Comparison of ENCODE assay signal across 12 mouse cellular contexts in genomic region chr7:63926492-63926891, GRCm38 (mm10). TPM values are rescaled to one million over a fixed set of nuclear protein-coding genes. Genes with fewer than 3 reads are reported as not detected.
DNase-seq lines count a peak whose midpoint lies in the region; ATAC-seq and TF ChIP-seq lines count a peak whose summit lies in the region.
"Had no signal": no experiment of that assay in that cellular context is flagged by ENCODE, and none has a peak within 500 bp of the region (broad histone marks: within the 10 kb centered on the region; RNA-seq: fewer than 3 reads in every experiment).

No protein-coding gene starts in this region.

- 0 out of 2 replicates have a peak overlapping the region, but pooled peaks have one; percentile 17 for H3K27ac ChIP-seq in hindbrain, embryonic 15.5 days (replicated peaks)
- H3K27ac ChIP-seq in hindbrain, embryonic 11.5 days (ENCODE audit: low read depth, low read length) = no peak overlapping the region
- peak overlapping the region; percentile 54 for H3K27ac ChIP-seq in lung, postnatal 0 days (ENCODE audit: low read length)
- H3K27ac ChIP-seq in neural tube, embryonic 15.5 days (replicated peaks) = peak overlapping the region; percentile 43
- no peak overlapping the region for H3K27ac ChIP-seq in thymus, adult 2 months (ENCODE audit: control insufficient read depth, insufficient read depth, low read length)

- no peaks in the 10 kb centered on the region for H3K9me3 ChIP-seq in hindbrain, embryonic 15.5 days
- no peaks in the 10 kb centered on the region for H3K9me3 ChIP-seq in hindbrain, embryonic 11.5 days (ENCODE audit: control insufficient read depth, low read length)
- H3K9me3 ChIP-seq in lung, postnatal 0 days (ENCODE audit: low read length) = no peaks in the 10 kb centered on the region
- no peaks in the 10 kb centered on the region for H3K9me3 ChIP-seq in neural tube, embryonic 15.5 days (replicated peaks)

- H3K4me1 ChIP-seq in hindbrain, embryonic 15.5 days (replicated peaks) = peaks cover 53% of the 10 kb centered on the region
- H3K4me1 ChIP-seq in hindbrain, embryonic 11.5 days (replicated peaks; ENCODE audit: control insufficient read depth, insufficient read depth, low read length) = no peaks in the 10 kb centered on the region
- peaks cover 41% of the 10 kb centered on the region for H3K4me1 ChIP-seq in lung, postnatal 0 days (ENCODE audit: insufficient read depth, low read depth, low read length)
- H3K4me1 ChIP-seq in neural tube, embryonic 15.5 days = peaks cover 57% of the 10 kb centered on the region
- H3K4me1 ChIP-seq in thymus, adult 2 months (replicated peaks; ENCODE audit: control insufficient read depth, insufficient read depth, low read length) = peaks cover 65% of the 10 kb centered on the region

- no peaks in the 10 kb centered on the region for H3K36me3 ChIP-seq in hindbrain, embryonic 15.5 days
- H3K36me3 ChIP-seq in hindbrain, embryonic 11.5 days (ENCODE audit: control insufficient read depth, insufficient read depth, low read length) = no peaks in the 10 kb centered on the region
- no peaks in the 10 kb centered on the region for H3K36me3 ChIP-seq in lung, postnatal 0 days (ENCODE audit: insufficient read depth, low read length)
- no peaks in the 10 kb centered on the region for H3K36me3 ChIP-seq in neural tube, embryonic 15.5 days
- H3K36me3 ChIP-seq in thymus, adult 2 months (ENCODE audit: control insufficient read depth, insufficient read depth, low read length) = no peaks in the 10 kb centered on the region

- H3K27me3 ChIP-seq in hindbrain, embryonic 15.5 days = no peaks in the 10 kb centered on the region
- no peaks in the 10 kb centered on the region for H3K27me3 ChIP-seq in hindbrain, embryonic 11.5 days (ENCODE audit: control insufficient read depth, insufficient read depth, low read length)
- no peaks in the 10 kb centered on the region for H3K27me3 ChIP-seq in lung, postnatal 0 days (replicated peaks; ENCODE audit: insufficient read depth, low read length)
- H3K27me3 ChIP-seq in neural tube, embryonic 15.5 days (replicated peaks) = no peaks in the 10 kb centered on the region
- H3K27me3 ChIP-seq in thymus, adult 2 months (ENCODE audit: control insufficient read depth, insufficient read depth, low read length) = no peaks in the 10 kb centered on the region

- H3K4me2 ChIP-seq in hindbrain, embryonic 15.5 days = no peak overlapping the region
- no peak overlapping the region for H3K4me2 ChIP-seq in hindbrain, embryonic 11.5 days (replicated peaks; ENCODE audit: low read depth, low read length)
- H3K4me2 ChIP-seq in lung, postnatal 0 days (replicated peaks; ENCODE audit: low read depth, low read length) = no peak overlapping the region
- H3K4me2 ChIP-seq in neural tube, embryonic 15.5 days = no peak overlapping the region

- H3K9ac ChIP-seq in hindbrain, embryonic 15.5 days = no peak overlapping the region
- no peak overlapping the region for H3K9ac ChIP-seq in hindbrain, embryonic 11.5 days (ENCODE audit: low read depth, low read length)
- H3K9ac ChIP-seq in lung, postnatal 0 days (replicated peaks; ENCODE audit: low read depth) = no peak overlapping the region
- no peak overlapping the region for H3K9ac ChIP-seq in neural tube, embryonic 15.5 days (replicated peaks)

- TF ChIP-seq POLR2A in thymus, adult 2 months (IDR thresholded peaks at IDR 0.05; ENCODE audit: control insufficient read depth, extremely low read depth, insufficient read depth, low read length, poor library complexity) = no peak

- no peak for DNase-seq in hindbrain, embryonic 11.5 days (ENCODE audit: low spot score)
- no peak for DNase-seq in lung, postnatal 0 days (ENCODE audit: low spot score)
- DNase-seq in lung, postnatal 25 days (ENCODE audit: low spot score) = no peak
- DNase-seq in cerebellum, postnatal 14 days = peak; percentile 51 to 57
- DNase-seq in thymus, postnatal 0 days (ENCODE audit: low spot score) = no peak
- no peak for DNase-seq in thymus, adult 2 months
- DNase-seq: adrenal gland, adult 8-10 months; gastrocnemius, postnatal 10 days; left cerebral cortex, postnatal 4 days had no signal

- no peak for TF ChIP-seq CTCF in lung, postnatal 0 days (IDR thresholded peaks at IDR 0.05)
- TF ChIP-seq CTCF in thymus, adult 2 months (IDR thresholded peaks at IDR 0.05; ENCODE audit: borderline replicate concordance, control insufficient read depth, extremely low read depth, insufficient read depth, low read length, poor library complexity) = no peak

- ATAC-seq in hindbrain, embryonic 15.5 days (ENCODE audit: low FRiP score, low read depth) = no peak
- no peak for ATAC-seq in hindbrain, embryonic 11.5 days (ENCODE audit: low FRiP score)
- no peak for ATAC-seq in lung, postnatal 0 days
- ATAC-seq in neural tube, embryonic 15.5 days (ENCODE audit: low FRiP score) = no peak

- H3K4me3 ChIP-seq in hindbrain, embryonic 15.5 days = no peak overlapping the region
- no peak overlapping the region for H3K4me3 ChIP-seq in hindbrain, embryonic 11.5 days (ENCODE audit: low read depth, low read length)
- no peak overlapping the region for H3K4me3 ChIP-seq in lung, postnatal 0 days (ENCODE audit: low read depth, low read length)
- H3K4me3 ChIP-seq in neural tube, embryonic 15.5 days (replicated peaks) = no peak overlapping the region
- H3K4me3 ChIP-seq in thymus, adult 2 months (ENCODE audit: control insufficient read depth, insufficient read depth, low read length) = no peak overlapping the region

- no peak for TF ChIP-seq EP300 in lung, postnatal 0 days (IDR thresholded peaks at IDR 0.05)

- 83% methylated on average over 3 of the region's 3 CpGs for WGBS in hindbrain, embryonic 15.5 days
- 87% methylated on average over 3 of the region's 3 CpGs for WGBS in hindbrain, embryonic 11.5 days
- WGBS in lung, postnatal 0 days = 85% methylated on average over 3 of the region's 3 CpGs
- 84% methylated on average over 3 of the region's 3 CpGs for WGBS in neural tube, embryonic 15.5 days
- 72% methylated on average over 3 of the region's 3 CpGs for WGBS in thymus, adult 2 months

RNA-seq across cellular contexts. Expression of gene E030018B13Rik, which starts 9.8 kb away (rescaled TPM):
- polyA plus RNA-seq in hindbrain, embryonic 15.5 days (2015; fragmentation: Nextera tagmentation; extraction: Ambion mirVana) = not detected in 2 replicates
- polyA plus RNA-seq in hindbrain, embryonic 11.5 days (2014; fragmentation: Nextera tagmentation; extraction: Ambion mirVana) = 0.28 TPM in 1 of 2 replicates, not detected in the other
- 0.18 and 0.27 TPM in 2 replicates for polyA plus RNA-seq in lung, postnatal 0 days (2015; fragmentation: Nextera tagmentation; extraction: Ambion mirVana)
- polyA plus RNA-seq in neural tube, embryonic 15.5 days (2015; fragmentation: Nextera tagmentation; extraction: Ambion mirVana) = not detected in 2 replicates
- polyA plus RNA-seq in thymus, postnatal 0 days (2015; fragmentation: Nextera tagmentation; extraction: Ambion mirVana) = 0.21 and 0.40 TPM in 2 replicates
- polyA plus RNA-seq in thymus, adult 2 months (2012; rRNA removed) = not detected in 2 replicates
- polyA plus RNA-seq: embryonic facial prominence, embryonic 11.5 days had no signal

RNA-seq across cellular contexts. Expression of gene Klf13, which starts 12.2 kb away (rescaled TPM):
- polyA plus RNA-seq in hindbrain, embryonic 15.5 days (2015; fragmentation: Nextera tagmentation; extraction: Ambion mirVana) = 24.7 and 26.8 TPM in 2 replicates
- 30.4 and 35.4 TPM in 2 replicates for polyA plus RNA-seq in hindbrain, embryonic 11.5 days (2014; fragmentation: Nextera tagmentation; extraction: Ambion mirVana)
- polyA plus RNA-seq in lung, postnatal 0 days (2015; fragmentation: Nextera tagmentation; extraction: Ambion mirVana) = 78.2 and 89.0 TPM in 2 replicates
- polyA plus RNA-seq in neural tube, embryonic 15.5 days (2015; fragmentation: Nextera tagmentation; extraction: Ambion mirVana) = 24.7 and 26.8 TPM in 2 replicates
- polyA plus RNA-seq in thymus, postnatal 0 days (2015; fragmentation: Nextera tagmentation; extraction: Ambion mirVana) = 95.1 and 134 TPM in 2 replicates
- 172 and 234 TPM in 2 replicates for polyA plus RNA-seq in thymus, adult 2 months (2012; rRNA removed)

Comparison
In these comparisons a context has a peak if more than half of its experiments do, and no peak if none do; other contexts are left out.
1. H3K27ac ChIP-seq: peak in hindbrain, embryonic 15.5 days (single experiment), lung, postnatal 0 days (single experiment) and neural tube, embryonic 15.5 days (single experiment); none in hindbrain, embryonic 11.5 days (single experiment) and thymus, adult 2 months (single experiment).
2. DNase-seq: peak in cerebellum, postnatal 14 days (2 of 2); none in hindbrain, embryonic 11.5 days (single experiment), lung, postnatal 0 days (single experiment), lung, postnatal 25 days (single experiment), thymus, postnatal 0 days (single experiment) and thymus, adult 2 months (single experiment).